Mouse (Mus musculus) heart, embryonic 14.5 days (tissue): ENCODE measurements around the gene Sec14l4. TPM values are rescaled to one million over a fixed set of nuclear protein-coding genes. Genes with fewer than 3 reads are reported as not detected.
A peak's percentile ranks its signal among the peaks of the same experiment; 100 is the strongest.

Experiments
- ATAC-seq: fragments of 200-750 bp; cut with Nextera tagmentation; 2 replicates; pipeline ENCODE4 v1.8.0; 2017; ENCODE audit warnings: low read depth, moderate TSS enrichment; ENCODE audit not compliant: insufficient number of reproducible peaks, insufficient read depth, low FRiP score
- H3K27ac ChIP-seq, 2 experiments: fragments of 200-500 bp in 1 of 2; fragments of 300-500 bp in 1 of 2; sonication (generic) in 1 of 2; replicated peaks in 1 of 2; 2 replicates each; pipeline ENCODE4 v1.5.1; 2012 to 2014; ENCODE audit warnings: low read depth in 2 of 2, low read length in 2 of 2, control low read depth in 1 of 2, mild to moderate bottlenecking in 1 of 2, mixed read lengths in 1 of 2; ENCODE audit not compliant: control insufficient read depth in 1 of 2, insufficient read depth in 1 of 2
- H3K27me3 ChIP-seq: fragments of 300-500 bp; sonication (generic); 2 replicates; pipeline ENCODE4 v1.6.1; 2014; ENCODE audit warnings: mild to moderate bottlenecking, low read length, control low read depth; ENCODE audit not compliant: control insufficient read depth, insufficient read depth
- H3K36me3 ChIP-seq: fragments of 300-500 bp; sonication (generic); 2 replicates; pipeline ENCODE4 v1.6.1; 2014; ENCODE audit warnings: mild to moderate bottlenecking, control low read depth, low read length, mixed read lengths; ENCODE audit not compliant: control insufficient read depth, insufficient read depth
- H3K4me1 ChIP-seq, 2 experiments: fragments of 200-500 bp in 1 of 2; fragments of 300-500 bp in 1 of 2; sonication (generic) in 1 of 2; 2 replicates each; pipeline ENCODE4 v1.6.1; 2012 to 2014; ENCODE audit warnings: low read length in 2 of 2, control low read depth in 1 of 2, mixed read lengths in 1 of 2; ENCODE audit not compliant: control insufficient read depth in 2 of 2, insufficient read depth in 2 of 2
- H3K4me2 ChIP-seq: fragments of 300-500 bp; sonication (generic); 2 replicates; pipeline ENCODE4 v1.6.1; 2014; ENCODE audit warnings: mild to moderate bottlenecking, low read length
- H3K4me3 ChIP-seq, 2 experiments: fragments of 200-500 bp in 1 of 2; fragments of 300-500 bp in 1 of 2; sonication (generic) in 1 of 2; 2 replicates each; pipeline ENCODE4 v1.5.1; 2012 to 2014; ENCODE audit warnings: low read length in 2 of 2, mild to moderate bottlenecking in 2 of 2, control low read depth in 1 of 2, low read depth in 1 of 2, moderate library complexity in 1 of 2; ENCODE audit not compliant: control insufficient read depth in 1 of 2, insufficient read depth in 1 of 2
- H3K9ac ChIP-seq: fragments of 300-500 bp; sonication (generic); 2 replicates; pipeline ENCODE4 v1.6.1; 2014; ENCODE audit warnings: mild to moderate bottlenecking, low read length
- H3K9me3 ChIP-seq: fragments of 300-500 bp; sonication (generic); 2 replicates; pipeline ENCODE4 v1.6.1; 2016; ENCODE audit warnings: low read length, control low read depth; ENCODE audit not compliant: control insufficient read depth
- WGBS: fragments of 180-500 bp; shearing (Covaris S2); extraction: QIAGEN DNeasy Blood & Tissue Kit; methylation state at CpG from one replicate; pipeline ENCODE4 v1.1.7; 2014; 5-methylcytosine and 5-hydroxymethylcytosine counted together
- polyA plus RNA-seq: library from polyadenylated mRNA; unstranded; fragments of >200 nt; fragmentation: Nextera tagmentation; extraction: Ambion mirVana; gene quantifications from 2 replicates; pipeline ENCODE4 v1.2.1, GENCODE M21; 2014

Gene Sec14l4
- polyA plus RNA-seq, 1 experiment from 2014 or later = not detected

DNA sequence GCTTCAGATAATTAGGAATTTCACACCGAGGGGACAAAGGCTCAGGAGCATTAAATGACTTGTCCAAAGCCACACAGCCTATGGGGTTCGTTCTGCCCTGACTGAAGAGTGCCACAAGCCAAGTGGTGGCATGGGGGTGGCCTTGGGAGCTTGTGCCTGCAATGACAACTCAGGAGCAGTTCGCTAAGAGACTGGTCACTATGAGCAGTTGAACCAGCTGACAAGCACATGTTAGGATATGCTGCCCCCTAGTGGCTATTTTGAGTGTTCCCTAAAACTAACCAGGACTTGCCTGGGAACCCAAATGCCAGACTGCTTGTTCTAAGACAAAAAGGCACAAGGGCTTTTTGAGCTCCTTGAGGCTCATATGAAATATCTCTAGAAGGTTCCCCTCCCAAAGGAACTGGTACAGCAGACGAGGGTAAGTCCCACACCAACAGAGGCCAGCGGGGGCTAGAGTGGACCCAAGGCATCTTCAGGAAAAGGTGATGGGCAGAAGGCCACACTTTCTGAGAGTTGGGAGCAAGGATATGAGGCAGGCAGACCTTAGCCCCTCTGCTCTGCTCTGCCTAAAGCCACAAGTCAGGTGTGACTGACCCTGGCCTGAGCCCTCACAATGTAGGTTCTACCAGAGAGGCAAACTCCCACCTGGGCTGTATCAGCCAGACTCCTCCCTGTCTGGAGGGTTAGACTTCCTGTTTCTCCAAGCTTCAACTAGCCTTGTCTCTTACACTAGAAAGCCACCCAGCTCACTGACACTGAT is 52.2 kb downstream of the Sec14l4 start:
- Histone ChIP-seq H3K9ac (no peak overlapping the region), H3K27me3 (no peaks in the 10 kb centered on the region; the same call in 1 of the 2 replicates), H3K4me2 (no peak overlapping the region), H3K4me3 (no peak overlapping the region), H3K36me3 (no peaks in the 10 kb centered on the region), H3K9me3 (no peaks in the 10 kb centered on the region), H3K27ac (no peak overlapping the region), H3K4me1 (no peaks in the 10 kb centered on the region)
- WGBS = 33% methylated on average over 5 of the region's 5 CpGs
- ATAC-seq = no peak

GRCm38 (mm10) chr11:4086246-4086645 is 55.0 kb downstream of the Sec14l4 start:
- no peaks in the 10 kb centered on the region for H3K4me1 ChIP-seq
- H3K4me2 ChIP-seq = no peak overlapping the region
- no peak overlapping the region for H3K9ac ChIP-seq
- no peak for ATAC-seq
- no peak overlapping the region for H3K4me3 ChIP-seq
- peaks cover 7% of the 10 kb centered on the region for H3K9me3 ChIP-seq
- H3K27ac ChIP-seq = no peak overlapping the region
- peaks cover 9% of the 10 kb centered on the region for H3K36me3 ChIP-seq
- H3K27me3 ChIP-seq = no peaks in the 10 kb centered on the region
- 43% methylated on average over 1 of the region's 1 CpGs for WGBS

DNA sequence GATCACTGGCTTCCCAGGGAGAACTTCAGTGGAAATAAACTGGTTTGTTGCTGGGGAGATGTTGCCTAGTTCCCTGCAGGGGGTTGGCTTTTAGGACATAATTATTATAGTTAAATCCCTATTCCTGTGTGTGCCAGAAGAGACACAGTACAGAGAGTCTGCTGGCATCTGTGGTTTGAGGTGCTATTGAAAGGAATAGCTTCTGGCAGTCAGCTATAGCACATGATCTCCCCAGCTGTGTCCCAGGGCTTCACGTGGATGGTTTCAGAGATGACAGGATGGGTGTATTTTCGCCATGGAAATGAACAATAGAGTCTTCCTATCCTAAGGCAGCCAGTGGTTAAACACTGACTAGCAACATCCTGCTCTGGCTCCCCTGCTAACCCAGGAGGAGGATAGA is 56.0 kb downstream of the Sec14l4 start:
- 49% methylated on average over 2 of the region's 2 CpGs for WGBS
- Histone ChIP-seq H3K4me1 (no peaks in the 10 kb centered on the region), H3K36me3 (peaks cover 19% of the 10 kb centered on the region), H3K27me3 (no peaks in the 10 kb centered on the region), H3K9ac (no peak overlapping the region), H3K4me3 (no peak overlapping the region), H3K4me2 (no peak overlapping the region), H3K9me3 (peaks cover 9% of the 10 kb centered on the region), H3K27ac (no peak overlapping the region)
- ATAC-seq = no peak

DNA sequence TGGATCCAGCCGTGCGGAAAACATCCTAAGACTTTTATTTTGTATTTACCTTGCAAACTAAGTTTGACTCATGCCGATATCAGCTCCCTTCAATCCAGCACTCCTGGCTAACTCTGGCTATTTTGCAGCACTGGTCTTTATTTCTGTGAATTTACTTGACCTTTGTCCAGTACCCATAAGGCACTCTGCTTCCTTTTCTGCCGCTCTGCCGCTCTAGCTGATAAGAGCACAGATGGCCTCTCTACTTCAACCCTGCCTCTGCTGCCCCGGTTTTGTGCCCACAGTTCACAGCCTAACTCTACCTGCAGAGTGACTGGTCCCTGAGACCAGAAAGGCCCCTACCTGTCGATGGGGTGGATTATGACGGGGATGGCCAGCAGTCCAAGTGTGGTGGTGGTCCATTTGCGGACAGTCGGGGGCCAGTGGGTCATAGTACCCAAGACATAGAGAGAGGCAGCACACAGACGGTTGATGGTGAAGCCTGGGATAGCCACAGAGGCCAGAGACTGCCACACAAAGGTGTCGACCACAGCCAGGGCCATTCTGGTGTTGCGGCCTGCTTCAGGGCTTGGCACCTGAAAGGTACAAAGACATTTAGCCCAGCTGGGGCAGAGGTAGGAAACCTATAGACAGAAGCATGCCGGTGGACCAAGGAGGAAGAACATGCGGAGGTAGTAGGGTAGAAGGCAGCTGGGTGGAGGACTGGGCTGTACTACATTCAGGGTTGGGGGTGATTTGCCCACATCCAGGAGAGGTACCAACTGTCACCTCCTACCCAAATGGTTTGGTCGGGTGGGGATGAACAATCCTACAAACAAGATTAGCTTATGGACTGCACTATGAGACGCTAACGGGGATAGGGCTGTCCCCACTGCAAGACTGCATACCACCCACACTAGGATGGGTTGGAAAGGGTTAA is 62.5 kb downstream of the Sec14l4 start:
- Histone ChIP-seq H3K4me1 (peaks cover 16 to 26% of the 10 kb centered on the region in 2 experiments), H3K9me3 (peaks cover 9% of the 10 kb centered on the region), H3K9ac (no peak overlapping the region), H3K4me3 (peak overlapping the region in 1 of 2 experiments; percentile 80; a peak in 2 of 4 replicates), H3K36me3 (peaks cover 33% of the 10 kb centered on the region), H3K4me2 (peak overlapping the region; percentile 87), H3K27me3 (no peaks in the 10 kb centered on the region), H3K27ac (no peak overlapping the region)
- 75% methylated on average over 18 of the region's 18 CpGs for WGBS
- no peak for ATAC-seq

DNA sequence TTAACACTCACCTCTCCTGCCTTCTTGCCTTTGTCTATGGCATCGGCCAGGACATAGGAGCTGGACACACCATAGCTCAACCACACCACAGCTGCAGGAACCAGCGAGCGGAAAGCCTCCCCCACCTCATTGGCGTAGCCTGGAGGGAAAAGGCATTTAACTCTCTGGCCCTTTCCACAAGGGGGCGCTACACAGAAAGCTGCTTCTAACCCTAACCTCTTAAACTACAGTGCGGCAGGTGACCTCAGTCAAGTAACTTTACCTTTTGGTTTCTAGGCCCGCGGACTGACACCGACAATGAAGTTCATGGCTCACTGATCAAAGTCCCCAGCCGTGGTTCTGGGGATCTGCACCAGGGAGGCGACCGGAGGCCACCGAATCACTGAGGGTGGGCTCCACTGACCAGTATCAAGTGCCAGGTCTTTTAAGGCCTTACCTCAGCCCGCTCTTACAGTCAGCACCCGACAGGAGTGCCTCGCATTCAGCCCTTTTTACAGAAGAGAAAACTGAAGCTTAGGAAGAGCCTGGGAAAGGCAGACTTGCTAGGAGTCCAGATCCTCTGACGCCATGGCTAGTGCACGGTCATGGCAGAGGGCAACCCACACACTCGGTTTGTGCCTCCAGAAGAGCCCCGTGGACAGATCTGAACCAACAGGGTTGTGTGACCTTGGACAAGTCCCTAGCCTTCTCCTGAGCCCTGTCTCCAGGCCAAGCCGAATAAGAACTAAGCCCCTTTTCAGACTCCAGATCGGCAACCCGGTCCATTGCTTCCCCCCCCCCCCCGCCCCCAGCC is 63.3 kb downstream of the Sec14l4 start:
- Histone ChIP-seq H3K27me3 (no peaks in the 10 kb centered on the region), H3K27ac (peak overlapping the region; percentile 90 to 92), H3K4me1 (peaks cover 16 to 26% of the 10 kb centered on the region in 2 experiments), H3K9ac (peak overlapping the region; percentile 74), H3K4me2 (peak overlapping the region; percentile 87), H3K36me3 (peaks cover 33% of the 10 kb centered on the region), H3K9me3 (peaks cover 9% of the 10 kb centered on the region), H3K4me3 (peak overlapping the region; percentile 54 to 80)
- no peak for ATAC-seq
- WGBS = 7% methylated on average over 23 of the region's 24 CpGs

DNA sequence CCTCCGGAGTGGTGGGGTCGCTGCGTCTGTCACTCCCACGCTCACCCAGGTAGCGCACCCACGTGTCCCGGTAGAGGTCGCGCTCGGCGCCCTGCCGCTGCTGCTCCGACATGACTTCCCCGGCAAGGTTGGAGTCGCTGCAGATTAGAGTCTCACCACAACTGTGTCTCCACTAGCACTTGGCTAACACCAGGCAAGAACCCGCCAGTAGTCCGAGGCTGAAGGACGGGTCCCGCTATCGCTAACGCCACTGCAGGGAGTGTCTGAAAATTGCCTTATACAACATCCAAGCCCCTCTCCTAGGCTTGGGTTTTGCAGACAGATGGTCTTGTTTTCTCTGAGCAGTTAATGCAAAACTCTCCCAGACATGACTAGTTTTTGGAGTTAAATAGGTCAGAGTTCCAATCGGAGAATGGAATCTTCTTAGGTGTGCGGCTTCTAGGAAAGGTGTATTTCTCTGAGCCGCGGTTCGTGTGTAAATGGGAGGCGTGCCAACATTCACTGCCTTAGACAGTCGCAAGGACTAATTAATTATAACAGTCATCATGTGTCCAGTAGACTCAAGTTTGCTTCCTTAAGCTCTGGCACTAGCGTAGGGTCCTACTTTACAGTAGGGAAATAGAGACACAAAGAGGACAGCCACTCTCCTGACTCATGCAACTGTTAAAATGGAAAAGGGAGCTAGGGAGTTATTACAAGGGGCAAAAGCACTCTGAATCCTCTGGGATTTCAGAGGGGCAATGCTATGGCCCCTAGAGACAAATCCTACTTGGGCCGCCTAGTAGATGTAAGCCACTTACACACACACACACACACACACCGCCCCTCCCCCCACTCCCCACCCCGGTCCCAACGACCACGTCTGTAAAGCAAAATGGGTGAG is 64.2 kb downstream of the Sec14l4 start, which contains the start of gene Mtfp1:
Gene Mtfp1 (minus strand): TSS at position 275 of the 883 bp plus-strand sequence.
- ATAC-seq = no peak
- H3K4me1 ChIP-seq = peaks cover 16 to 26% of the 10 kb centered on the region in 2 experiments
- H3K4me2 ChIP-seq = peak within 1 kb of the TSS; percentile 87
- H3K36me3 ChIP-seq = peaks cover 32% of the 10 kb centered on the region
- no peaks in the 10 kb centered on the region for H3K27me3 ChIP-seq
- peaks cover 9% of the 10 kb centered on the region for H3K9me3 ChIP-seq
- WGBS = 5% methylated on average over 34 of the region's 34 CpGs
- H3K9ac ChIP-seq = peak within 1 kb of the TSS; percentile 74
- H3K4me3 ChIP-seq = peak within 1 kb of the TSS; percentile 54 to 80
- peak within 1 kb of the TSS; percentile 90 to 92 for H3K27ac ChIP-seq
